ENCODE assay signal across 12 mouse cellular contexts in the genomic region with DNA sequence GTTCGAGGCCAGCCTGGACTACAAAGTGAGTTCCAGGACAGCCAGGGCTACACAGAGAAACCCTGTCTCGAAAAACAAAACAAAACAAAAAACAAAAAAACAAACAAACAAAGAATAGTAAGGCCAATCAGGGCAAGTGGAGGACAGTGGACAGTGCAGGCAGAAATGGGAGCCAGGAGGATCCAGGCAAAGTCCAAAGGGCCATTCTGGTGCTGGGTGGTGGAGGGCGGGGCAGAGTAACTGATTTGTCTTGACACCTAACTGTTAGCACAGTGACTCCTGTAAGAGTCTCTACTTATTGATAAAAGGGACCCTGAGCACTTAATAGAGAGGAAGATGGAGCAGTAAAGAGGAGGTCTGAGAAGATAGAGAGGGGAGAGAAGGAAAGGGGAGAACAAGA.
"Had no signal": no experiment of that assay in that cellular context is flagged by ENCODE, and none has a peak within 500 bp of the region (broad histone marks: within the 10 kb centered on the region; RNA-seq: fewer than 3 reads in every experiment).

No protein-coding gene starts in this region.

- H3K27me3 ChIP-seq: hindbrain, embryonic 15.5 days; limb, embryonic 13.5 days; liver, embryonic 12.5 days; midbrain, embryonic 13.5 days; neural tube, embryonic 15.5 days had no signal

- H3K9me3 ChIP-seq: hindbrain, embryonic 15.5 days; limb, embryonic 13.5 days; liver, embryonic 12.5 days; midbrain, embryonic 13.5 days; neural tube, embryonic 15.5 days had no signal

- H3K9ac ChIP-seq: hindbrain, embryonic 15.5 days; limb, embryonic 13.5 days; liver, embryonic 12.5 days; lung, embryonic 14.5 days; midbrain, embryonic 13.5 days; neural tube, embryonic 15.5 days had no signal

- H3K27ac ChIP-seq: hindbrain, embryonic 15.5 days; limb, embryonic 13.5 days; liver, embryonic 12.5 days; macrophage; midbrain, embryonic 13.5 days; neural tube, embryonic 15.5 days had no signal

- ATAC-seq: liver, embryonic 12.5 days; midbrain, embryonic 13.5 days had no signal

- H3K4me3 ChIP-seq: hindbrain, embryonic 15.5 days; limb, embryonic 13.5 days; liver, embryonic 12.5 days; midbrain, embryonic 13.5 days; myocyte; neural tube, embryonic 15.5 days had no signal

- H3K4me2 ChIP-seq: hindbrain, embryonic 15.5 days; limb, embryonic 13.5 days; liver, embryonic 12.5 days; lung, embryonic 14.5 days; midbrain, embryonic 13.5 days; neural tube, embryonic 15.5 days had no signal

- H3K36me3 ChIP-seq: hindbrain, embryonic 15.5 days; limb, embryonic 13.5 days; liver, embryonic 12.5 days; midbrain, embryonic 13.5 days; neural tube, embryonic 15.5 days had no signal

- H3K4me1 ChIP-seq: hindbrain, embryonic 15.5 days; limb, embryonic 13.5 days; liver, embryonic 12.5 days; neural tube, embryonic 15.5 days had no signal

- DNase-seq: left cerebral cortex, postnatal 4 days; lung, embryonic 14.5 days; lung, postnatal 10 days; right cerebral cortex, adult 18-20 months; right cerebral cortex, postnatal 25 days had no signal
